Mouse (Mus musculus) neural tube, embryonic 12.5 days (tissue): ENCODE results near the gene Dzank1. TPM values are rescaled to one million over a fixed set of nuclear protein-coding genes. Genes with fewer than 3 reads are reported as not detected.

ENCODE experiments used
- ATAC-seq: fragments of 200-750 bp; cut with Nextera tagmentation; 2 replicates; pipeline ENCODE4 v1.8.0; 2017; ENCODE audit warnings: low read depth, mild to moderate bottlenecking, moderate TSS enrichment, moderate library complexity; ENCODE audit not compliant: low FRiP score
- H3K27ac ChIP-seq: fragments of 300-500 bp; sonication (generic); 2 replicates; pipeline ENCODE4 v1.5.1; 2016
- H3K27me3 ChIP-seq: fragments of 300-500 bp; sonication (generic); replicated peaks from 2 replicates; pipeline ENCODE4 v1.6.1; 2016; ENCODE audit warnings: mild to moderate bottlenecking
- H3K36me3 ChIP-seq: fragments of 300-500 bp; sonication (generic); 2 replicates; pipeline ENCODE4 v1.6.1; 2016; ENCODE audit warnings: mild to moderate bottlenecking
- H3K4me1 ChIP-seq: fragments of 300-500 bp; sonication (generic); 2 replicates; pipeline ENCODE4 v1.6.1; 2016
- H3K4me2 ChIP-seq: fragments of 300-500 bp; sonication (generic); replicated peaks from 2 replicates; pipeline ENCODE4 v1.6.1; 2016; ENCODE audit warnings: mild to moderate bottlenecking
- H3K4me3 ChIP-seq: fragments of 300-500 bp; sonication (generic); 2 replicates; pipeline ENCODE4 v1.5.1; 2016
- H3K9ac ChIP-seq: fragments of 300-500 bp; sonication (generic); 2 replicates; pipeline ENCODE4 v1.6.1; 2016; ENCODE audit warnings: mild to moderate bottlenecking
- H3K9me3 ChIP-seq: fragments of 300-500 bp; sonication (generic); 2 replicates; pipeline ENCODE4 v1.6.1; 2016; ENCODE audit warnings: mild to moderate bottlenecking
- WGBS: fragments of 180-500 bp; shearing (Covaris S2); methylation state at CpG from one replicate; pipeline ENCODE4 v1.1.7; 2016; 5-methylcytosine and 5-hydroxymethylcytosine counted together
- polyA plus RNA-seq: library from polyadenylated mRNA; unstranded; fragments of >200 nt; fragmentation: Nextera tagmentation; extraction: Ambion mirVana; gene quantifications from 2 replicates; pipeline ENCODE4 v1.2.1, GENCODE M21; 2016

The Dzank1 gene
- 5.2 and 7.2 TPM in 2 replicates for polyA plus RNA-seq

DNA sequence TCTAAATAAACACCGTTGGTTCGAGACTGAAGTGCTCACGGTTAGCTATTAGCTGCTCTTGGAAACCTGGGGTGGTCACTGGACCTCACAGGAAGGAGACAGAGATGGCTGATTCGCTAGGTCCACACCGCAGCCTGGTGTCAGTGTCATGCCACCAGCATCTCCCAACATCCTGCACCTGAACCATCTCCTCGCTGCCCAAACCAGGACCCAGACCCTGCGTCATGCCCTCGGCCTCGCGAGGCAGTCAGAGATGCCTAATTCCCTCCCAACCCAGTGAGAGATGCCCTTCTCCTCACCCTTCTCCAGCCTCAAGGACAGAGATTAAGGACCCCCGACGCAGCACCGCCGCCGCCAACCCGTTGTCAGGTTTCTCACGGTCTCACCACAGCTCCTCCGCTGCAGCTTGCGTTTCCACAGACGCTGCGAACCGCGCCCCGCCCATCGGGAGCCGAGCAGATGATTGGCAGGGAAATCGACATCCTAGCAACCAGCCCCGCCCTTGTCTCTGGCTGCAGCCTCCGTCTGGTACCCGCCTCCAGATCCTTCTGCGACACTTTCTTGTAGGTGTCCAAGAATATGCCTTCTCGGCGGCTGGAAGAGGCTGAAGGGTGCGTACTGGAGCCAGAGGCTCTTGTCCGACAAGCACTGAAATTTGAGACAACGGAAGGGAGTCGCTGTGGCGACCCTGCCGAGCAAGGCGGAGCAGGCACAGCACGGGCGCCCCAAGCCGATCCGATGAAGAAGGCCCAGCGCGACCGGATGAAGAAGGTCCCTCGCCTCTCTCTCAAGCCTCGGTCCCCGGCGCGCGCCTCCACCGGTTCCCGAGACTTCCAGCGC lies at the start of gene Dzank1, which contains the start of gene Polr3f:
Dzank1 (minus strand) TSS at position 434 of the 840 bp plus-strand sequence.
Polr3f (plus strand) TSS at position 738 of the 840 bp plus-strand sequence.
- H3K27me3 ChIP-seq, result no peaks in the 10 kb centered on the region
- WGBS, result under 1% methylated on average over 56 of the region's 56 CpGs
- peak within 1 kb of the TSS; percentile 67 for H3K27ac ChIP-seq
- peaks cover 11% of the 10 kb centered on the region for H3K36me3 ChIP-seq
- H3K4me1 ChIP-seq, result peaks cover 12% of the 10 kb centered on the region
- H3K4me2 ChIP-seq, result peak within 1 kb of the TSS; percentile 81
- no peaks in the 10 kb centered on the region for H3K9me3 ChIP-seq
- H3K4me3 ChIP-seq, result peak within 1 kb of the TSS; percentile 84
- H3K9ac ChIP-seq, result peak within 1 kb of the TSS; percentile 83
- ATAC-seq, result peak; percentile 98

GRCm38 (mm10) chr2:144555820-144556552 lies 28.8 kb upstream of the Dzank1 start, which contains the start of gene Sec23b:
Sec23b (plus strand) TSS chr2:144556229.
- peak within 1 kb of the TSS; percentile 67 for H3K9ac ChIP-seq
- peak within 1 kb of the TSS; percentile 74 for H3K4me3 ChIP-seq
- H3K27ac ChIP-seq, result peak within 1 kb of the TSS; percentile 64
- H3K9me3 ChIP-seq, result no peaks in the 10 kb centered on the region
- H3K4me1 ChIP-seq, result peaks cover 6% of the 10 kb centered on the region; the same call in 1 of the 2 replicates
- ATAC-seq, result peak; percentile 98
- H3K4me2 ChIP-seq, result peak within 1 kb of the TSS; percentile 67
- H3K27me3 ChIP-seq, result no peaks in the 10 kb centered on the region
- under 1% methylated on average over 44 of the region's 44 CpGs for WGBS
- H3K36me3 ChIP-seq, result peaks cover 9% of the 10 kb centered on the region; the same call in 1 of the 2 replicates

DNA sequence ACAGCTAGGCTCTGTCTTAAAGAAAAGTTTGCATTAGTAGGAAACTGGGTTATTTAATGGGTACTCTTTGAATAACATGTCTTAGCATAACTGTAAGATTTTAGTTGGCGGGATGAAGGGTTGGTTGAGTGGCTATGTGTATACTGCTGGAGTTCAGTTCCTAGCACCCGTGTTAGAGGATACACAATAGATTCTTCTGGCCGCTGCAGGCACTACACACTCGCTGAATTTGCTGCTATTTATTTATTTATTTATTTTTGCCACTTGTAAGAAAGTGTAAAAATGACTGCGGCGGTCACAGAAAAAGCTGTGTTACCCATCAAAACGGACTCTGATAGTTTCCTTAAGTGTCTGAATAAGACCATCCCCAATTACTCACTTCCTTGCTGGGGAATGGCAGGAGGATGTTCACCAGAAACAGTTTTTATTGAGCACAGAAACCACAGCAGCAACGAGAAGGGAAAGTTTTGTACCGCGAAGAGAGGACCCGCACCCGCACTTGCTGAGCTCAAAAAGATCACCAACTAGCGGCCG lies 28.1 kb upstream of the Dzank1 start:
- peak overlapping the region; percentile 48 for H3K9ac ChIP-seq
- 2% methylated on average over 14 of the region's 14 CpGs for WGBS
- no peaks in the 10 kb centered on the region for H3K9me3 ChIP-seq
- peaks cover 9% of the 10 kb centered on the region; the same call in 1 of the 2 replicates for H3K36me3 ChIP-seq
- no peaks in the 10 kb centered on the region for H3K27me3 ChIP-seq
- H3K27ac ChIP-seq, result peak overlapping the region; percentile 64
- H3K4me1 ChIP-seq, result peaks cover 6% of the 10 kb centered on the region; the same call in 1 of the 2 replicates
- H3K4me2 ChIP-seq, result peak overlapping the region; percentile 67
- ATAC-seq, result no peak
- peak overlapping the region; percentile 74 for H3K4me3 ChIP-seq

DNA sequence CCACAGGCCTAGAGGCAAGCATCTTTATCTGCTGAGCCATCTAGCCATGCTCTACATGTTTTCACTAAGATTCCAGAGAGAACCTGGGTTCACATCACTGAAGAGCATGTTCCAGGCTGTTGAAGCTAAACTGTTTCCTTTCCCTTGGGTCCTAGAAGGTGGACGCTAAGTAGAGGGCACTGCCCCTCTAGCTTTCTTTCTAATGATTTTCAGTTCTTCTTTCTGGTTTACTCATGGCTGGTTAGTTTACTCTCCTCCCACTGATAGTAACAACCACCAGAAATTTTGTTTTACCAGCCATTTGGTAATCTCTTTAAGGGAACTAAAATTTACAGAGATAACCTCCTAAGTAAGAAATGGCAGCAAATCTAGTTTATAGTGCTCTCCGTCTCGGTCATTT lies 26.7 kb upstream of the Dzank1 start:
- 93% methylated on average over 3 of the region's 3 CpGs for WGBS
- Histone ChIP-seq H3K4me1 (peaks cover 6% of the 10 kb centered on the region), H3K9ac (no peak overlapping the region)

DNA sequence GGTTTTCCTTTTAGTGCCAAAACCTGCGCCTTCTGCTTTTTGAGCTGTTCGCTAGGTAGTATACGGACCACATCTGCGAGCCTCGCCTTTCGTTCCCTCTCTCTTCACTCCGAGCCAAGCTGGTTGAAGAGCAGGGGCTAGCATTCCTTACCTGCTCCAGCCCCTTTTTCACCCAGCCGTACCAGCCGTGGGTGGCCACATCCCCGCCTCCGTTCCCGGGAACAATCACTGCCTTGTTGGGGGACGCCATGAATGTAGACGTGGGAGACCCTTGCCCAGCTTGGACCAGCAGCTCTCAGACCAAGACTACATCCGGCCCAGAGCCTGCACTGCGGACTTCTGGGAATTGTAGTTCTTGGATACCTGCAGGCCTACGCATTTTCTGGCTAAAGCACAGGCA lies 23.3 kb upstream of the Dzank1 start, which contains the start of gene Rbbp9:
Rbbp9 (minus strand) TSS at position 341 of the 400 bp plus-strand sequence.
- no peaks in the 10 kb centered on the region; the same call in 1 of the 2 replicates for H3K4me1 ChIP-seq
- no peaks in the 10 kb centered on the region for H3K9me3 ChIP-seq
- WGBS, result under 1% methylated on average over 17 of the region's 17 CpGs
- peak within 1 kb of the TSS; percentile 67 for H3K4me3 ChIP-seq
- no peaks in the 10 kb centered on the region for H3K27me3 ChIP-seq
- H3K4me2 ChIP-seq, result peak within 1 kb of the TSS; percentile 64
- H3K27ac ChIP-seq, result no peak within 1 kb of the TSS; the same call in 1 of the 2 replicates
- ATAC-seq, result peak; percentile 98
- H3K36me3 ChIP-seq, result peaks cover 20% of the 10 kb centered on the region
- H3K9ac ChIP-seq, result peak within 1 kb of the TSS; percentile 73

More for the DNA sequence above, 26.7 kb upstream of the Dzank1 start:
- Histone ChIP-seq H3K27me3 (no peaks in the 10 kb centered on the region), H3K9me3 (no peaks in the 10 kb centered on the region), H3K4me2 (no peak overlapping the region), H3K36me3 (no peaks in the 10 kb centered on the region), H3K4me3 (no peak overlapping the region), H3K27ac (no peak overlapping the region)
- no peak for ATAC-seq

DNA sequence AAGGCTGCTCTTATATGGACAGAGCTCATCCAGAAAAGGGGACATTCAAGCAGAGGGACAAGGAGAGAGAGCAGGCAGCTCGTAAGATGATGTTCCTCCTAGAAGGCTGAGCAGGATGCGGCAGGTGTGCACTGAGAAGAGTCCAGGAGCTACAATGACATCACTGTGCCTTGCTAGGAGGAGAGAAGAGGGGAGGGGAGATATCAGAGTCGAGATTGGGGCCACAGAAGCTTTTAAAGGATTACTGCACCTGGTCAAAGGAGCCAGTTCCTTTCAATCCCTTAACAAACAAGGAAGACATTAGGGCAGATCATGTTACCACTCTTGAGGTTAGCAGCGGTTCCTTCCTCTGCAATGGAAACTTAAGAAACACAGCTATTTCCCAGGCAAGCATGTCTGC lies 20.3 kb upstream of the Dzank1 start:
- H3K36me3 ChIP-seq, result peaks cover 42% of the 10 kb centered on the region
- no peaks in the 10 kb centered on the region; the same call in 1 of the 2 replicates for H3K4me1 ChIP-seq
- no peaks in the 10 kb centered on the region for H3K9me3 ChIP-seq
- H3K27ac ChIP-seq, result no peak overlapping the region
- no peak for ATAC-seq
- 83% methylated on average over 4 of the region's 4 CpGs for WGBS
- H3K27me3 ChIP-seq, result no peaks in the 10 kb centered on the region
- no peak overlapping the region for H3K9ac ChIP-seq
- no peak overlapping the region for H3K4me3 ChIP-seq
- H3K4me2 ChIP-seq, result no peak overlapping the region

- WGBS, result 72% methylated on average over 1 of the region's 1 CpGs
- Histone ChIP-seq H3K36me3 (peaks cover 50% of the 10 kb centered on the region), H3K9ac (no peak overlapping the region), H3K9me3 (no peaks in the 10 kb centered on the region), H3K27me3 (no peaks in the 10 kb centered on the region), H3K4me1 (no peaks in the 10 kb centered on the region; the same call in 1 of the 2 replicates), H3K4me3 (no peak overlapping the region), H3K4me2 (no peak overlapping the region), H3K27ac (no peak overlapping the region)
- no peak for ATAC-seq
Observed at GRCm38 (mm10) chr2:144545481-144545880, 18.3 kb upstream of the Dzank1 start.

GRCm38 (mm10) chr2:144545061-144545460 lies 17.8 kb upstream of the Dzank1 start:
- Histone ChIP-seq H3K4me3 (no peak overlapping the region), H3K9me3 (no peaks in the 10 kb centered on the region), H3K4me2 (no peak overlapping the region), H3K4me1 (no peaks in the 10 kb centered on the region; the same call in 1 of the 2 replicates), H3K9ac (no peak overlapping the region), H3K27me3 (no peaks in the 10 kb centered on the region), H3K27ac (no peak overlapping the region), H3K36me3 (peaks cover 54% of the 10 kb centered on the region)
- 95% methylated on average over 2 of the region's 2 CpGs for WGBS
- no peak for ATAC-seq

GRCm38 (mm10) chr2:144544630-144545029 lies 17.4 kb upstream of the Dzank1 start:
- H3K4me2 ChIP-seq, result no peak overlapping the region
- H3K36me3 ChIP-seq, result peaks cover 59% of the 10 kb centered on the region
- no peaks in the 10 kb centered on the region for H3K9me3 ChIP-seq
- H3K9ac ChIP-seq, result no peak overlapping the region
- no peak overlapping the region for H3K27ac ChIP-seq
- no peaks in the 10 kb centered on the region for H3K27me3 ChIP-seq
- ATAC-seq, result no peak
- no peak overlapping the region for H3K4me3 ChIP-seq
- WGBS, result 87% methylated on average over 6 of the region's 6 CpGs
- H3K4me1 ChIP-seq, result no peaks in the 10 kb centered on the region

DNA sequence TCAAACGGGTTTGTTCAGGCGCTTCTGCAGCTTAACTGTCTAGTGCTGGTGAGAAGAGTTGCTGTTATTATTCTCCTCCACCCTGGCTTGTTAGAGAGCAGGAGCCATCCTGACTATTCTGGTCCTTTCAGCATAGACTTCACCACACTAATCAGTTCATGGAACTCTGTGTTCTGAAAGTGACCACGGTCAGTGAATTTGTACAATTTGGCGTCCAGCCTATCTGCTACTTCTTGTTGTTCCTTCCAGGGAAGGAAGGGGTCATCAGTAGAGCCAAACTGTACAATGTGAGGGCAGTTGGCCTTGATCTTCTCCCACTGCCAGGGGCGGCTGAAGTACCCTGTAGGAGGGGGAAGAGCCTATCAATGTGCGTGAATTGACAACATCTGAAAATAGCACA lies 16.5 kb upstream of the Dzank1 start:
- no peaks in the 10 kb centered on the region for H3K9me3 ChIP-seq
- H3K4me2 ChIP-seq, result no peak overlapping the region
- H3K27me3 ChIP-seq, result no peaks in the 10 kb centered on the region
- H3K36me3 ChIP-seq, result peaks cover 68% of the 10 kb centered on the region
- WGBS, result 94% methylated on average over 6 of the region's 6 CpGs
- no peaks in the 10 kb centered on the region for H3K4me1 ChIP-seq
- no peak for ATAC-seq
- no peak overlapping the region for H3K9ac ChIP-seq
- no peak overlapping the region for H3K27ac ChIP-seq
- no peak overlapping the region for H3K4me3 ChIP-seq

GRCm38 (mm10) chr2:144541246-144541645 lies 14.0 kb upstream of the Dzank1 start:
- Histone ChIP-seq H3K4me3 (no peak overlapping the region), H3K9ac (no peak overlapping the region), H3K9me3 (no peaks in the 10 kb centered on the region), H3K27me3 (no peaks in the 10 kb centered on the region), H3K36me3 (peaks cover 76% of the 10 kb centered on the region), H3K4me1 (no peaks in the 10 kb centered on the region), H3K27ac (no peak overlapping the region), H3K4me2 (no peak overlapping the region)
- no peak for ATAC-seq
- WGBS, result 89% methylated on average over 4 of the region's 4 CpGs

- Histone ChIP-seq H3K9ac (no peak overlapping the region), H3K27ac (no peak overlapping the region), H3K4me2 (no peak overlapping the region), H3K9me3 (no peaks in the 10 kb centered on the region), H3K27me3 (no peaks in the 10 kb centered on the region), H3K4me1 (no peaks in the 10 kb centered on the region), H3K36me3 (peaks cover 82% of the 10 kb centered on the region), H3K4me3 (no peak overlapping the region)
- ATAC-seq, result no peak
- 91% methylated on average over 7 of the region's 7 CpGs for WGBS
Observed at GRCm38 (mm10) chr2:144537123-144537522, 9.9 kb upstream of the Dzank1 start.
